Mouse (Mus musculus) skeletal muscle tissue, postnatal 0 days (tissue): Measurements from ENCODE around the gene Togaram2. TPM values are rescaled to one million over a fixed set of nuclear protein-coding genes. Genes with fewer than 3 reads are reported as not detected.

Source experiments
- polyA plus RNA-seq: library from polyadenylated mRNA; unstranded; fragments of >200 nt; fragmentation: Nextera tagmentation; extraction: Ambion mirVana; gene quantifications from 2 replicates; pipeline ENCODE4 v1.2.1, GENCODE M21; 2015

Togaram2 gene
- 0.44 and 0.46 TPM in 2 replicates for polyA plus RNA-seq

DNA sequence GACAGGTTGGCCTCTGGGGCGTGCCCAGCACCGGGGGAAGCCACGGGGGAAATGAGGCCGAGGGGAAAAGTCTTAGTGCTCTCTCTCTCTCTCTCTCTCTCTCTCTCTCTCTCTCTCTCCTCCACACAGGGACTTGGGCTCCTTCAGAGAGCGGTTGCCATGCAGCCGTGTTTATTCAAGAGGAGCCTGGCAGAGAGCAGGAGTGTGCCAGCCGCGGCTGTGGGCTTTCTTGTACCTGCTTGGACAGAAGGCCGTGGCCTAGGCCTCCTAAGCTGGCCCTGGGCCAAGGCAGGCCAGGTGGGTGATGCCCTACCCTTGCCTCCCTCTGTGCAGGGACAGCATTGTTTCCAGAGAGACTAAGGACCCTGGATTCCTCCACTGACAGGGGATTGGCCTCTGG lies at the start of gene Togaram2:
Gene Togaram2, plus strand, starts transcription at position 170 of the 400 bp plus-strand sequence.

DNA sequence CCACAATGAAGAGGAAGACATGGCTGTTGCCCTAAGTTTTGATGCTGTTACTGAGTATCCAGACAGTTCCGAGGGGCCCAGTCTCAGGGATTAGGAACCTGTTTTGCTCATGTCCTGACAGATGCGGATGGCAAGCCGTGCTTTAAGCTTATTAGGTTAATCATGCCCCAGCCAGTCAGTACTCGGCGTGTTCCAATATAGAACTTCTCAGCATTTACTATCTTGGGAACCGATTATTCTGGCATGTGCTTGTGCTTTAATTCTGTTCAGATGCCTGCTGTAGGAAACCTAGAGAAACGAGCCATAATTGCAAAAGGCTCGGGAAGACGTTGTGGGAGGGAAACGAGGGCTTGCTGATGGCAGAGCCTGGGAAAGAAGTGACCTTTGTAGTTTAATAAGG lies 79.8 kb downstream of the Togaram2 start, which contains the start of gene Pcare:
Gene Pcare, minus strand, starts transcription at position 64 of the 400 bp plus-strand sequence.

GRCm38 (mm10) chr17:71768173-71768572 lies 95.1 kb downstream of the Togaram2 start, which contains the start of gene Clip4:
TSS of gene Clip4 (plus strand) at chr17:71768473.

Other genes with a start within 250 kb of the Togaram2 start
- gene Gm4707, start 213.3 kb upstream of the Togaram2 start, polyA plus RNA-seq = 0.76 and 1.5 TPM in 2 replicates
- gene Smchd1, start 197.9 kb upstream of the Togaram2 start, polyA plus RNA-seq = 18.9 and 19.1 TPM in 2 replicates
- 10.8 and 11.2 TPM in 2 replicates for gene Ndc80, start 146.4 kb upstream of the Togaram2 start, polyA plus RNA-seq
- gene Spdya, start 121.2 kb upstream of the Togaram2 start, polyA plus RNA-seq = 0.37 and 0.44 TPM in 2 replicates
- 26.2 and 27.2 TPM in 2 replicates for gene Wdr43, start 57.4 kb upstream of the Togaram2 start, polyA plus RNA-seq
- gene Pcare, start 79.6 kb downstream of the Togaram2 start, polyA plus RNA-seq = not detected in 2 replicates
- 18.3 and 21.6 TPM in 2 replicates for gene Clip4, start 95.2 kb downstream of the Togaram2 start, polyA plus RNA-seq